Comparison of ENCODE assay signal across 8 mouse cellular contexts in the genomic region with DNA sequence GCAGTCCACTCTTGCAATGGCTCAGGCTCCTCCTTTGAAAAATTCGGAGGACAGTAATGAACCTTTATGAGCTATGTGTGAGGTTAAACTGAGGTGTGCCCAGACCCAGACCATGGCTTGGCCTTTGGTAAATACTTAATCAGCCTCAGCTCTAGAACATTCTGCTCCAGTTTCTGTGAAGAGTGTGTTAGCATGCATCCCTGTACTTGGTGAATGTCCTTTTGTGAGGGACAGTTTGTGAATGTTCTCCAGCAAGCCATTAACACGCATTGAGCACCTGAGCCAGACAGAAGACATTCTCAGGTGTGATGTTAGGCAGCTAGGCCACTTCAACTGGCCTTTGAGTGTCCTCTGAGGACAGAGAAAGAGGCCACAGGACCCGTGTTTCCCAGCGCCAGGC.
DNase-seq lines count a peak whose midpoint lies in the region; ATAC-seq and TF ChIP-seq lines count a peak whose summit lies in the region.

No protein-coding gene starts in this region.

- H3K27me3 ChIP-seq in heart, embryonic 10.5 days (ENCODE audit: insufficient read depth, poor library complexity, severe bottlenecking), result no peaks in the 10 kb centered on the region
- no peaks in the 10 kb centered on the region for H3K27me3 ChIP-seq in lung, postnatal 0 days (replicated peaks; ENCODE audit: insufficient read depth, low read length)
- no peaks in the 10 kb centered on the region; the same call in 1 of the 2 replicates for H3K27me3 ChIP-seq in limb, embryonic 13.5 days
- H3K27me3 ChIP-seq in stomach, embryonic 15.5 days (replicated peaks), result no peaks in the 10 kb centered on the region

- TF ChIP-seq CTCF in lung, postnatal 0 days (IDR thresholded peaks at IDR 0.05), result no peak

- H3K4me3 ChIP-seq in heart, embryonic 10.5 days, result peak overlapping the region; percentile 61; the same call in 1 of the 2 replicates
- H3K4me3 ChIP-seq in lung, postnatal 0 days (ENCODE audit: low read depth, low read length), result 0 out of 2 replicates have a peak overlapping the region, but pooled peaks have one; percentile 35
- peak overlapping the region; percentile 50; the same call in 1 of the 2 replicates for H3K4me3 ChIP-seq in limb, embryonic 13.5 days
- no peak overlapping the region for H3K4me3 ChIP-seq in stomach, embryonic 15.5 days (replicated peaks)

- peak; percentile 99 for TF ChIP-seq EP300 in lung, postnatal 0 days (IDR thresholded peaks at IDR 0.05)

- no peak for DNase-seq in heart, embryonic 10.5 days (ENCODE audit: low spot score)
- DNase-seq in heart, postnatal 14 days, result no peak
- DNase-seq in lung, postnatal 0 days (ENCODE audit: low spot score), result peak; percentile 19
- DNase-seq in lung, postnatal 36 days, result no peak
- no peak for DNase-seq in kidney, postnatal 36 days
- no peak for DNase-seq in adrenal gland, postnatal 25 days

- intact Hi-C loops in heart, postnatal 14 days (cut with DNase I), result no loop called here

- WGBS in heart, embryonic 10.5 days, result 79% methylated on average over 4 of the region's 4 CpGs
- 61% methylated on average over 4 of the region's 4 CpGs for WGBS in lung, postnatal 0 days
- WGBS in limb, embryonic 13.5 days, result 75% methylated on average over 4 of the region's 4 CpGs
- WGBS in stomach, embryonic 15.5 days, result 79% methylated on average over 4 of the region's 4 CpGs

- H3K4me2 ChIP-seq in lung, postnatal 0 days (replicated peaks; ENCODE audit: low read depth, low read length), result peak overlapping the region; percentile 70
- H3K4me2 ChIP-seq in limb, embryonic 13.5 days (replicated peaks), result peak overlapping the region; percentile 78
- H3K4me2 ChIP-seq in stomach, embryonic 15.5 days, result peak overlapping the region; percentile 73; the same call in 1 of the 2 replicates

- no peak overlapping the region for H3K9ac ChIP-seq in lung, postnatal 0 days (replicated peaks; ENCODE audit: low read depth)
- H3K9ac ChIP-seq in limb, embryonic 13.5 days, result no peak overlapping the region
- H3K9ac ChIP-seq in stomach, embryonic 15.5 days, result no peak overlapping the region

- peaks cover 48% of the 10 kb centered on the region for H3K4me1 ChIP-seq in heart, embryonic 10.5 days
- peaks cover 19% of the 10 kb centered on the region; the same call in 1 of the 2 replicates for H3K4me1 ChIP-seq in lung, postnatal 0 days (ENCODE audit: insufficient read depth, low read depth, low read length)
- peaks cover 21% of the 10 kb centered on the region for H3K4me1 ChIP-seq in limb, embryonic 13.5 days
- H3K4me1 ChIP-seq in stomach, embryonic 15.5 days, result peaks cover 13% of the 10 kb centered on the region

- H3K27ac ChIP-seq in heart, embryonic 10.5 days, result peak overlapping the region; percentile 97
- 0 out of 2 replicates have a peak overlapping the region, but pooled peaks have one; percentile 76 for H3K27ac ChIP-seq in lung, postnatal 0 days (ENCODE audit: low read length)
- H3K27ac ChIP-seq in limb, embryonic 13.5 days, result peak overlapping the region; percentile 15; the same call in 1 of the 2 replicates
- no peak overlapping the region for H3K27ac ChIP-seq in stomach, embryonic 15.5 days

- no peaks in the 10 kb centered on the region for H3K9me3 ChIP-seq in heart, embryonic 10.5 days
- H3K9me3 ChIP-seq in lung, postnatal 0 days (ENCODE audit: low read length), result no peaks in the 10 kb centered on the region
- no peaks in the 10 kb centered on the region for H3K9me3 ChIP-seq in limb, embryonic 13.5 days
- H3K9me3 ChIP-seq in stomach, embryonic 15.5 days, result no peaks in the 10 kb centered on the region

- no peaks in the 10 kb centered on the region for H3K36me3 ChIP-seq in heart, embryonic 10.5 days
- H3K36me3 ChIP-seq in lung, postnatal 0 days (ENCODE audit: insufficient read depth, low read length), result no peaks in the 10 kb centered on the region
- H3K36me3 ChIP-seq in limb, embryonic 13.5 days, result no peaks in the 10 kb centered on the region
- H3K36me3 ChIP-seq in stomach, embryonic 15.5 days, result no peaks in the 10 kb centered on the region

- peak; percentile 61 for ATAC-seq in lung, postnatal 0 days
- no peak for ATAC-seq in limb, embryonic 13.5 days (ENCODE audit: low FRiP score, low read depth)
- ATAC-seq in stomach, embryonic 15.5 days (ENCODE audit: insufficient read depth, low FRiP score, low read depth), result no peak
